Mouse (Mus musculus) bone marrow, adult 2 months (tissue): ENCODE results near the gene Exoc4. TPM values are rescaled to one million over a fixed set of nuclear protein-coding genes. Genes with fewer than 3 reads are reported as not detected.

Experiments
- H3K27ac ChIP-seq: fragments of 200-500 bp; 2 replicates; pipeline ENCODE4 v1.5.1; 2012; ENCODE audit warnings: low read depth, mild to moderate bottlenecking, control low read depth, inconsistent platforms, low read length; ENCODE audit not compliant: control insufficient read depth, poor library complexity, insufficient read depth
- H3K4me1 ChIP-seq: fragments of 200-500 bp; 2 replicates; pipeline ENCODE4 v1.6.1; 2011; ENCODE audit warnings: low read length; ENCODE audit not compliant: control insufficient read depth, insufficient read depth
- H3K4me3 ChIP-seq: fragments of 200-500 bp; replicated peaks from 2 replicates; pipeline ENCODE3; 2011; ENCODE audit warnings: mild to moderate bottlenecking, low read depth, low read length, control low read depth; ENCODE audit not compliant: control insufficient read depth
- CTCF ChIP-seq: fragments of 200-500 bp; IDR thresholded peaks from 2 replicates; pipeline ENCODE4 v1.5.1; 2011; ENCODE audit warnings: low read length, control low read depth; ENCODE audit not compliant: control insufficient read depth, insufficient read depth
- POLR2A ChIP-seq: fragments of 200-500 bp; IDR thresholded peaks from 2 replicates; pipeline ENCODE4 v1.6.1; 2011; ENCODE audit warnings: low read depth, mild to moderate bottlenecking, control low read depth, low read length, borderline replicate concordance; ENCODE audit not compliant: control insufficient read depth
- WGBS: fragments of 180-500 bp; shearing (Covaris S2); methylation state at CpG from one replicate; pipeline ENCODE4 v1.1.7; 2018; 5-methylcytosine and 5-hydroxymethylcytosine counted together
- polyA plus RNA-seq: library from polyadenylated mRNA; stranded (reverse); fragments of >200 nt; gene quantifications from 2 replicates; pipeline ENCODE4 v1.2.4, GENCODE M21; 2011; ENCODE audit warnings: low replicate concordance; ENCODE audit not compliant: missing spikeins, insufficient read depth, insufficient read length

Gene Exoc4
- polyA plus RNA-seq, 1 experiment: 13.7 TPM

DNA sequence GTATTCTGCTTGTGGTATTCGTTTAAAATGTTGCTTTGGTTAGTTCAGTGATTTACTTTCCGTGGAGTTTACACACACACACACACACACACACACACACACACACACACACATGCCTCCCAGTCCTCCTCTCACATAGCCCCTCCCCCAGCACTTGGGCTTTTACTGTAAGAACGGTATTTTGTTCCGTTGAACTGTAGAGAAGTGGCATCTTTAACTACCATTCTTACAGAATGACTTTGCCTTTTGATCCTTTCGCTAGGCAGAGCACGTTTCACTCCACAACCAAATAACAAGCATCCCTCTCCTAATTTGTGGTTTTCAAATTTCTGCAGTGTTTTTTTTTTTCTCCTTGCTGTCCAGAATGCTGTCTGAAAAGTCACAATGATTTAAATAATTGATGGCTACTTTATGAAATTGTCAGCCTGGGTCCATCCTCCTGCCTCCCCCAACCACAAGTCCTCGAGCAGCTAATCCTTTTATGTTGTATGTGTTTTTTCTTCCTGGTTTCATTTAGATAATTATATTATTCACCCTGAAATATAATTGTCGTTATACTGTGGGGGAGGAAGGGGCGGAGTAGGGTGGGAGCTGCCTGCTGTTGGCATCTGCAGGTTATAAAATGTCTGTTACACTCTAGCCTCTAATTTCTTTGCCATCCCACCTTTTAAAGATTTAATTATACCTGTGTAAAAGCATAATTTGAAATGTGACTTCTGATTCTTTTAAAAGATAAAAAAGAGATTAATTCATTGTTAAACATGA, 523.8 kb downstream of the Exoc4 start:
- no peak overlapping the region for H3K4me3 ChIP-seq
- no peak for TF ChIP-seq POLR2A
- no peak for TF ChIP-seq CTCF
- no peaks in the 10 kb centered on the region for H3K4me1 ChIP-seq
- H3K27ac ChIP-seq: no peak overlapping the region
- 69% methylated on average over 9 of the region's 9 CpGs for WGBS

DNA sequence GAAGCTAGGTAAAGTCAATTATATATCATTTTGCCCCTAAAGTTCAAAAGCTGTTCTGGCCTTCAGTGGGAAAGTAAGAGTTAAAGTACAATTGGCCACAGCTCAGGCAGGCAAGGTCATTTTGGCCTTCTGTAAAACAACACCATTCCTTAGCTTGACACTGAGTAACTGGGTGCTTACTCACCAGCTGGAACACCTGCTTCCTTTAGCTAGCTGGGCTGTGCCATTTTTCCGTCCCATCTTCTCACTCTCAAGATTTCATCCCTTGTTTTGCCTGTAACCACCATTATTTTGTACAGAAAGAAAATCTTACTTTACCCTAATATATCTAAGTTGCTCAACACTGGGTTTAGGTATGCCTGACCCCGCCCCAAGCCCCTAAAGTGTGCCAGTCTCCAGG, 543.7 kb downstream of the Exoc4 start:
- TF ChIP-seq CTCF (no peak), POLR2A (no peak)
- 77% methylated on average over 2 of the region's 2 CpGs for WGBS
- no peak overlapping the region for H3K27ac ChIP-seq
- H3K4me1 ChIP-seq: no peaks in the 10 kb centered on the region
- H3K4me3 ChIP-seq: no peak overlapping the region

DNA sequence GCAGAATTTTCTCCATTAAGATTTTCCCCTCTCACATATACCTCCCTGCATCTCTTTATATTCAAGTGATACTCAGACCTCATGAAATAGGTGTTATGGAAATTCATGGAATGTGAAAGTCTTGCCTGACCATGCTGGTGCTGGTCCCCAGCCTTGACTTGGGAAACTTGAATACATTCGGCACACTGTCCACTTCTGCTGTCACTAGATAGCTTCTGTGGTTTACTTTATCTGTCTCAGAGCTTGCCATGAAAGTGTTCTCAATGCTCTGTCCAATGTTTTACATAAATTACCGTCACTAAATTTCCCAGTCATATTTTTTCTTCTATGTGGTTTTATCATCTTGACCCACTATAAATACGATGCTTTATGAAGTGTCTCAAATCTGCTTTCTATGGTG, 552.4 kb downstream of the Exoc4 start:
- H3K4me3 ChIP-seq: no peak overlapping the region
- H3K4me1 ChIP-seq: no peaks in the 10 kb centered on the region
- TF ChIP-seq CTCF: no peak
- no peak for TF ChIP-seq POLR2A
- 66% methylated on average over 3 of the region's 3 CpGs for WGBS
- no peak overlapping the region for H3K27ac ChIP-seq

DNA sequence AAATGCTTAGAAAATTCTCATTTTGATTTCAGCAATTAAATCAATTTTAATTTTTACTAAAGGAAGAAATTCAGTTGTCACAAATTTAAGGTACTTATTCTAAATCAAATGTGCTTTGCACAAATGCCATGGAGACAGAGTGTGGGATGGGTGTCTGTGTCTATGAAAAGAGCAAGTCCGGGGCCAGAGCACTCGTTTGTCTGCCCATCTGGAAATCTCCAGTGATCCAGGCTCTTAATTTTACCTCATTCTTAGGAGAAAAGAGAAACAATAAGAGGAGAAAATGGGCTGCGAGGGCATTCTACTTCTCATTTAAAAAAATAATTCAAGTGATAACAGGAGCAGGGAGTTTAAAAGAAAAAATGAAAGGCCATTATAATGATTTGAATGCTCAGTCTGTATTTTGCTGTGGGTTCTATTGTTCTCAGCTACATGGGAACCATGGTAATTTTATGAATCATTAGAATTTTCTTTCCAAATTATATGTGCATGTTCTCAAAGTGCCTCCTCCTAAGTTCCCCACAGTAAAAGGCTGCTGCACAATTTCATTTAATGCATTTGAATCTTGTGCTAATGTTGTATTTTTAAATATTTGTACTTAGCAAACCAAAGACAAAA, 554.7 kb downstream of the Exoc4 start:
- Histone ChIP-seq H3K4me3 (no peak overlapping the region), H3K27ac (no peak overlapping the region), H3K4me1 (no peaks in the 10 kb centered on the region)
- TF ChIP-seq POLR2A (no peak), CTCF (no peak)
- 83% methylated on average over 3 of the region's 3 CpGs for WGBS

DNA sequence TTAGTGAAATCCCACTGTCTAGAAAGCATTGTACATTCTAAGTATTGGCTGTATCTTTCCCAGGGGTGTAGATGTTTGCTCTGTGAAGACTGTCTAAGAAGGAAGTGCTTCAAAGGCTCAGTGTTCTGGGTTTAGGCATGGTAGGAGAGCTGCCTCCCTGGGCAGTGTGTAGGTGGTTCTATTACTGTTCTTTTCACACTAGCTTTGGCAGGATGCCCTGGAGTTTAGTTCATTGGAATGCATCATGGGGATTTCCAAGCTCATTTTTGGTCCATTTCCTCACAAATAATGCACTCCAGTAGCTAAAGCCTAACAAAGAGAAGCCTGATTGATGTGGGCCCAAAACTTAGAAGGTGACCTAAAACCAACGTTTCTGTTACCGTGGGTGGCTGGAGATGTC, 555.9 kb downstream of the Exoc4 start:
- Histone ChIP-seq H3K4me1 (no peaks in the 10 kb centered on the region), H3K27ac (no peak overlapping the region), H3K4me3 (no peak overlapping the region)
- WGBS: 75% methylated on average over 2 of the region's 2 CpGs
- TF ChIP-seq CTCF (no peak), POLR2A (no peak)

DNA sequence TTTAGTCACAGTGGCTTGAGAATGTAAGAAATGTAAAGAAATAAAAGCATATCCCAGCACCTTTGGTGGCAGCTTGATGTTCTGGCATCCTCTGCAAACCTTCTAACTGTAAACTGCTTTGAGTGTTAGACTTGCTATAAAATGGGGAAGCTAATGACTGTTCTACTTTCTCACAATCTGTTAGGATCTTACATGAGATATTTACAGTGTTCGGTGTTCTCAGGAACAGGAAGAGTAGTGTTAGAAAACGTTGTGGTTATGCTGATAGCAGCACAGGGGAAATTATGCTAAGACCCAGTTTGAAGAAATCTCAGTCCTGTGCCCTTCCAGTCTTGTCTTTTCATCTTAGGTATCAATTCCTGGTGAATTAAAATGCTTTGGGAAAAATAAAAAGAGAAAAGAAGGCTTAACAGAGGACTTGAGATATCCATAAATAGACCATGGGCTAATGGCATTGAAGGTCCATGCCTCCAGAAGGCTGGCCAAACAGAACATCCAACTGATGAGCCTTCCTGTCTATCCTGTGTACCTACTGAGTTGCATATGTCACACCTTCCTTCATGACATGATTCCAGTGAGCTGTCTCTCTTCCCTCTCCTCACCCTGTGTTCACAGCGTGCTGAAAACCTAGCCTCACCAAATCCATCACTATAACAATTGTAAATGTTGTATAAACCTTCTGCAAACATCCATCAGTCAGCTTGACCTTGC, 557.3 kb downstream of the Exoc4 start:
- no peak for TF ChIP-seq POLR2A
- no peak for TF ChIP-seq CTCF
- 28% methylated on average over 3 of the region's 3 CpGs for WGBS
- no peak overlapping the region for H3K27ac ChIP-seq
- no peaks in the 10 kb centered on the region for H3K4me1 ChIP-seq
- no peak overlapping the region for H3K4me3 ChIP-seq

DNA sequence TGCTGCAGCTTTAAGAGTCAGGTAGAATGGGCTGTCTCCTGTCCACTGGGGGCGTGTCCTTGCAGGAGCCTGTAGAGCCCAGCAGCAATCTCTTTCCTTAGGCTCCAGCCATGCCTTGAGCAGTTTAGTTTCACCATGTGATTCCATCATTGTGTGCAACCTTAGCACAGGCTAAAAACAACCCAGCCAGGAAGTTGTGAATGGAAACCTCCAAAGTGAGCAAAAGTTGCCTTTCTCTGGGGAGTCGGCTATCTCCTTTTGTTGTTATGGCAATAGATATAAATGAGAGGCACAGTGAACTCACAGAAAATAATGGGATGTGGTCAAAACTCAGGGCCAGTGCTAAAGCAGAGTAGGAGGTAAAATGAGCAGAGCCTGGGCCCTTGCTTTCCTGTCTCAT, 565.5 kb downstream of the Exoc4 start:
- WGBS: 81% methylated on average over 2 of the region's 2 CpGs
- TF ChIP-seq CTCF: no peak
- no peak for TF ChIP-seq POLR2A
- no peaks in the 10 kb centered on the region for H3K4me1 ChIP-seq
- no peak overlapping the region for H3K27ac ChIP-seq
- H3K4me3 ChIP-seq: no peak overlapping the region

DNA sequence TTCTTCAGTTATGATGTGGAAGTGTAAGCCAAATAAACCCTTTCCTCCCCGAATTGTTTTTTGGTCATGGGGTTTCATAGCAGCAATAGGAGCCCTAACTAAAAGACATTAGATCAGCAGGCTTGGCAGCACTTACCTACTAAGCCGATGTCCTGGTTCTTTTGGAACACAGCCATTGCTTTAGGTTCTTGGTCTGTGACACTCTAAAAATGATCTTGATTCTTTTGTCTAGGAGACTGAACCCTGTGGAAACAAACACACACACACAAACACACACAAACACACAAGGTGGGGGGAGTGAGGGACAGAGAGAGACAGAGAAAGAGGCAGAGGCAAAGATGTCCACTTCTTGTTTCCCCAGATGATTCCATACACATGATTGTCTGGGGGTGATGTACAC, 574.3 kb downstream of the Exoc4 start:
- 79% methylated on average over 2 of the region's 2 CpGs for WGBS
- Histone ChIP-seq H3K4me3 (no peak overlapping the region), H3K27ac (no peak overlapping the region), H3K4me1 (no peaks in the 10 kb centered on the region)
- TF ChIP-seq CTCF (no peak), POLR2A (no peak)
